Mouse (Mus musculus): Measurements from ENCODE around the gene Ndfip2. TPM values are rescaled to one million over a fixed set of nuclear protein-coding genes. Genes with fewer than 3 reads are reported as not detected.

Ndfip2 gene
- total and polyA plus RNA-seq, 3 experiments, result 13.7 to 26.3 TPM; not detected in 1

DNA sequence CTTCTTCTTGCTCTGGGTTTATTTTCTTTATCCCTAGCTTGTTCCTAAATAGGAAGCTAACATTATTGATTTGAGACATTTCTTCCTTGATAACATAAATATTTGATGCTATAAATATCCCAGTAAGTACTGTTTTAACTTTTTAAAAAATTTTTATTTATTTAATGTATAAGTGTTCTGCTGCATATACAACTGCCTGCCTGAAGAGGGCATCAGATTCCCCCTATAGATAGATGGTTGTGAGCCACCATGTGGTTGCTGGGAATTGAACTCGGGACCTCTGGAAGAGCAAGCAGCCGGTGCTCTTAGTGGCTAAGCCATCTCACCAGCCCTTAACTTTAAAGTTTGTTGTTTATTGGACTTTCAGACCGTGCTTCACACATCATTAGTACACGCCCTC is 32.6 kb upstream of the Ndfip2 start (continued):
- TF ChIP-seq USF2 (IDR thresholded peaks at IDR 0.05; ENCODE audit: borderline replicate concordance in 1 of 2, insufficient read depth in 1 of 2, low read depth in 1 of 2, low read length in 2 of 2) (no peak), POLR2A (IDR thresholded peaks at IDR 0.05; ENCODE audit: control insufficient read depth in 1 of 2, insufficient read depth in 1 of 2, low read depth in 1 of 2, low read length in 2 of 2, poor library complexity in 1 of 2) (no peak), SMC3 (IDR thresholded peaks at IDR 0.05; ENCODE audit: low read depth, low read length) (peak; percentile 26; the same call in 1 of the 2 replicates), POLR2AphosphoS5 (IDR thresholded peaks at IDR 0.05; ENCODE audit: borderline replicate concordance, low read depth, low read length) (no peak), UBTF (IDR thresholded peaks at IDR 0.05; ENCODE audit: borderline replicate concordance, insufficient read depth, low read depth, low read length) (no peak), MYC (IDR thresholded peaks at IDR 0.05; ENCODE audit: low read depth, low read length) (0 out of 2 replicates have a peak, but pooled peaks have one; percentile 34), RCOR1 (IDR thresholded peaks at IDR 0.05; ENCODE audit: low read depth, low read length) (no peak), POLR2AphosphoS2 (IDR thresholded peaks at IDR 0.05; ENCODE audit: low read length) (no peak), GABPA (IDR thresholded peaks at IDR 0.05; ENCODE audit: low read depth, low read length) (no peak), EP300 (IDR thresholded peaks at IDR 0.05; ENCODE audit: low read depth in 1 of 2, low read length in 2 of 2) (no peak), ZKSCAN1 (IDR thresholded peaks at IDR 0.05; ENCODE audit: low read depth, low read length) (no peak), TCF12 (IDR thresholded peaks at IDR 0.05; ENCODE audit: low read depth, low read length) (no peak), USF1 (IDR thresholded peaks at IDR 0.05; ENCODE audit: low read depth, low read length) (no peak), SIN3A (IDR thresholded peaks at IDR 0.05; ENCODE audit: low read length) (no peak)

DNA sequence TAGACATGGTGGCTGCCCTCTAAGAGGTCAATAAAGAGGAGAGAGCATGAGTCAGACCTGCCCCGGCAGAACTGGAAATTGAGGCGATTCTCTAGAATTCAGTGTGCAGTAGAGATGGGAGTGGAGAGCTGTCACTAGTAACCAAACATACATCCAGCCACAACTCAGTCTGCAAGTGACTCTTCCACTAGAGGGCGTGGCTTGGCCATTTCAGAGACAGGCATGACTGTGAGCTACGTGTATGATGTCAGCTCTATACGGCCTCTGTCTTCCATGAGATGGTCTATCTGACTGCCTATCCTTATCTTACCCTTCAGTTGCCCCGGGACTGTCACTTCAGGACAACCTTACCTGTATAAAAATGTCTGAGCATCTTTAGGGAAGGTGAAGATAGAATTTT is 26.0 kb upstream of the Ndfip2 start:
- Histone ChIP-seq H3K9ac (ENCODE audit: control insufficient read depth, low read depth, low read length, poor library complexity, severe bottlenecking) (no peak overlapping the region), H3K79me2 (ENCODE audit: control insufficient read depth, insufficient read depth, low read length, poor library complexity) (no peaks in the 10 kb centered on the region), H3K27ac (ENCODE audit: control insufficient read depth, low read depth, low read length) (no peak overlapping the region), H3K4me1 (ENCODE audit: control insufficient read depth in 1 of 2, insufficient read depth in 2 of 2, low read length in 2 of 2) (peaks cover 0 to 2% of the 10 kb centered on the region in 2 experiments; a peak in 1 of 4 replicates), H3K4me3 (ENCODE audit: control insufficient read depth in 1 of 2, insufficient read depth in 1 of 2, low read depth in 2 of 2, low read length in 2 of 2) (no peak overlapping the region), H3K36me3 (ENCODE audit: control insufficient read depth in 1 of 2, insufficient read depth in 2 of 2, low read length in 2 of 2) (no peaks in the 10 kb centered on the region), H3K9me3 (replicated peaks; ENCODE audit: insufficient read depth, low read length) (no peaks in the 10 kb centered on the region), H3K27me3 (ENCODE audit: control insufficient read depth in 1 of 2, insufficient read depth in 2 of 2, low read length in 2 of 2) (no peaks in the 10 kb centered on the region)
- TF ChIP-seq E2F4 (IDR thresholded peaks at IDR 0.05; ENCODE audit: borderline replicate concordance, low read depth, low read length) (no peak), USF2 (IDR thresholded peaks at IDR 0.05; ENCODE audit: borderline replicate concordance in 1 of 2, insufficient read depth in 1 of 2, low read depth in 1 of 2, low read length in 2 of 2) (no peak), NELFE (IDR thresholded peaks at IDR 0.05; ENCODE audit: low read depth, low read length) (no peak), ZC3H11A (IDR thresholded peaks at IDR 0.05; ENCODE audit: low read depth, low read length) (0 out of 2 replicates have a peak, but pooled peaks have one; percentile 14), MAZ (IDR thresholded peaks at IDR 0.05; ENCODE audit: low read depth, low read length) (no peak), TBP (IDR thresholded peaks at IDR 0.05; ENCODE audit: low read depth, low read length) (no peak), GATA1 (IDR thresholded peaks at IDR 0.05; ENCODE audit: low read depth, low read length) (no peak), ETS1 (IDR thresholded peaks at IDR 0.05; ENCODE audit: low read depth, low read length) (no peak), GABPA (IDR thresholded peaks at IDR 0.05; ENCODE audit: low read depth, low read length) (no peak), BHLHE40 (IDR thresholded peaks at IDR 0.05; ENCODE audit: borderline replicate concordance, low read depth, low read length) (no peak), SMC3 (IDR thresholded peaks at IDR 0.05; ENCODE audit: low read depth, low read length) (peak; percentile 65), POLR2AphosphoS2 (IDR thresholded peaks at IDR 0.05; ENCODE audit: low read length) (no peak), UBTF (IDR thresholded peaks at IDR 0.05; ENCODE audit: borderline replicate concordance, insufficient read depth, low read depth, low read length) (no peak), SIN3A (IDR thresholded peaks at IDR 0.05; ENCODE audit: low read length) (no peak), TAL1 (IDR thresholded peaks at IDR 0.05; ENCODE audit: low read length) (no peak), JUND (IDR thresholded peaks at IDR 0.05; ENCODE audit: low read depth, low read length) (no peak), CTCF (IDR thresholded peaks at IDR 0.05 in 2 of 3, conservative IDR thresholded peaks at IDR 0.05 in 1 of 3; ENCODE audit: control insufficient read depth in 1 of 3, insufficient read depth in 1 of 3, low read depth in 2 of 3, low read length in 3 of 3, poor library complexity in 1 of 3, severe bottlenecking in 1 of 3) (peak; percentile 27 to 66 (median 63)), MYC (IDR thresholded peaks at IDR 0.05; ENCODE audit: low read depth, low read length) (no peak), ZKSCAN1 (IDR thresholded peaks at IDR 0.05; ENCODE audit: low read depth, low read length) (no peak), HCFC1 (IDR thresholded peaks at IDR 0.05; ENCODE audit: low read depth, low read length) (no peak), MAFK (IDR thresholded peaks at IDR 0.05; ENCODE audit: borderline replicate concordance, low read depth, low read length) (no peak), MEF2A (IDR thresholded peaks at IDR 0.05; ENCODE audit: extremely low read depth, insufficient replicate concordance, low read depth, low read length, poor library complexity, severe bottlenecking) (no peak), POLR2AphosphoS5 (IDR thresholded peaks at IDR 0.05; ENCODE audit: borderline replicate concordance, low read depth, low read length) (no peak), RAD21 (IDR thresholded peaks at IDR 0.05; ENCODE audit: low read depth, low read length) (peak; percentile 50), MYB (IDR thresholded peaks at IDR 0.05; ENCODE audit: low read depth, low read length) (no peak), TCF12 (IDR thresholded peaks at IDR 0.05; ENCODE audit: low read depth, low read length) (no peak)
- peak; percentile 69 for DNase-seq (ENCODE audit: low read depth, low spot score)
